ENCODE assay signal across 17 mouse cellular contexts in the genomic region with DNA sequence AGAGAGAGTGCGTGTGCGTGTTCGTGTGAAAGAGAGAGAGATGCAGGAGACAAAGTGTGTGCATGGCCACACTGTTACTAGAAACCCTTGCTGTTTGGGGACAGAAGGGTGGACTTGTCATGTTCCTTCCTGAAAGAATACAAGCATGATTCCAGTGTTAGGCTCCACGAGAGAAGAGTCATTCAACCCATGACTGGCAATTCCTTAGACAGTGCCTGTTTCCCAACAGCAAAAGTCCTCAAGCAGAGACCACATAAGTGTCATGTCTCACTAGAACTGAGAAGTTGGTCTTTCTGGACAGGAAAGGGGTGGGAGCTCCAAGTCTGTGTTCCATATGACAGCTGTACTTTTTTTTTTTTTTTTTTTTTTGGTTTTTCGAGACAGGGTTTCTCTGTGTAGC. TPM values are rescaled to one million over a fixed set of nuclear protein-coding genes. Genes with fewer than 3 reads are reported as not detected.
DNase-seq lines count a peak whose midpoint lies in the region; ATAC-seq and TF ChIP-seq lines count a peak whose summit lies in the region.
"Had no signal": no experiment of that assay in that cellular context is flagged by ENCODE, and none has a peak within 500 bp of the region (broad histone marks: within the 10 kb centered on the region; RNA-seq: fewer than 3 reads in every experiment).

No protein-coding gene starts in this region.

- no peak overlapping the region for H3K27ac ChIP-seq in lung, postnatal 0 days (ENCODE audit: low read length)
- H3K27ac ChIP-seq in brown adipose tissue, adult 24 weeks (replicated peaks; ENCODE audit: low read depth, low read length) = peak overlapping the region; percentile 10; the same call in 1 of the 2 replicates
- peak overlapping the region; percentile 38 for H3K27ac ChIP-seq in macrophage
- H3K27ac ChIP-seq: embryonic facial prominence, embryonic 10.5 days; hindbrain, embryonic 15.5 days had no signal

- 84% methylated on average over 4 of the region's 5 CpGs for WGBS in lung, postnatal 0 days
- WGBS in macrophage (ENCODE audit: missing documents) = 70% methylated on average over 4 of the region's 5 CpGs

- peak; percentile 25; the same call in 1 of the 2 replicates for ATAC-seq in lung, postnatal 0 days
- ATAC-seq in monocyte, adult 5-6 weeks (replicated peaks; ENCODE audit: insufficient number of reproducible peaks, low FRiP score, low TSS enrichment, poor library complexity, severe bottlenecking) = peak; percentile 51
- ATAC-seq: forebrain, embryonic 14.5 days had no signal

- H3K9me3 ChIP-seq in lung, postnatal 0 days (ENCODE audit: low read length) = no peaks in the 10 kb centered on the region
- H3K9me3 ChIP-seq: embryonic facial prominence, embryonic 10.5 days; heart, embryonic 12.5 days; hindbrain, embryonic 15.5 days had no signal

- no peak overlapping the region for H3K4me3 ChIP-seq in lung, postnatal 0 days (ENCODE audit: low read depth, low read length)
- no peak overlapping the region for H3K4me3 ChIP-seq in brown adipose tissue, adult 24 weeks (ENCODE audit: insufficient read depth, low read depth, low read length)
- H3K4me3 ChIP-seq in macrophage (ENCODE audit: inconsistent target) = no peak overlapping the region
- H3K4me3 ChIP-seq: embryonic facial prominence, embryonic 10.5 days; heart, embryonic 12.5 days; hindbrain, embryonic 15.5 days had no signal

- H3K36me3 ChIP-seq in lung, postnatal 0 days (ENCODE audit: insufficient read depth, low read length) = no peaks in the 10 kb centered on the region
- H3K36me3 ChIP-seq in macrophage (ENCODE audit: inconsistent target) = peaks cover 36% of the 10 kb centered on the region
- H3K36me3 ChIP-seq: embryonic facial prominence, embryonic 10.5 days; heart, embryonic 12.5 days; hindbrain, embryonic 15.5 days had no signal

- no peaks in the 10 kb centered on the region for H3K27me3 ChIP-seq in lung, postnatal 0 days (replicated peaks; ENCODE audit: insufficient read depth, low read length)
- H3K27me3 ChIP-seq: heart, embryonic 12.5 days; hindbrain, embryonic 15.5 days had no signal

- peaks cover 17% of the 10 kb centered on the region; the same call in 1 of the 2 replicates for H3K4me1 ChIP-seq in lung, postnatal 0 days (ENCODE audit: insufficient read depth, low read depth, low read length)
- peaks cover 47% of the 10 kb centered on the region for H3K4me1 ChIP-seq in brown adipose tissue, adult 24 weeks (ENCODE audit: control insufficient read depth, insufficient read depth, insufficient read length, low read length)

- H3K79me2 ChIP-seq in macrophage (ENCODE audit: inconsistent target) = peaks cover 100% of the 10 kb centered on the region

- DNase-seq in lung, postnatal 0 days (ENCODE audit: low spot score) = peak; percentile 46
- no peak for DNase-seq in lung, postnatal 10 days
- DNase-seq in urinary bladder, postnatal 14 days (ENCODE audit: low spot score) = no peak
- DNase-seq in lung, postnatal 36 days = no peak
- DNase-seq: adrenal gland, adult 2 months; adrenal gland, postnatal 25 days; cerebellum, adult 11-12 months; cerebellum, adult 9-10 months; cerebellum, postnatal 25 days; gastrocnemius, postnatal 10 days had no signal

- no peak overlapping the region for H3K4me2 ChIP-seq in lung, postnatal 0 days (replicated peaks; ENCODE audit: low read depth, low read length)
- H3K4me2 ChIP-seq: heart, embryonic 12.5 days; hindbrain, embryonic 15.5 days had no signal

- no peak overlapping the region for H3K9ac ChIP-seq in lung, postnatal 0 days (replicated peaks; ENCODE audit: low read depth)
- H3K9ac ChIP-seq: heart, embryonic 12.5 days; hindbrain, embryonic 15.5 days had no signal

- TF ChIP-seq EP300 in lung, postnatal 0 days (IDR thresholded peaks at IDR 0.05) = no peak

- no peak for TF ChIP-seq CTCF in lung, postnatal 0 days (IDR thresholded peaks at IDR 0.05)

RNA-seq across cellular contexts. Expression of gene Abca1, which starts 10.1 kb away (rescaled TPM):
- polyA plus RNA-seq in lung, postnatal 0 days (2015; fragmentation: Nextera tagmentation; extraction: Ambion mirVana) = 3.7 and 4.6 TPM in 2 replicates
- polyA plus RNA-seq in brown adipose tissue, adult 24 weeks (2012; ENCODE audit: insufficient read depth, insufficient read length, missing spikeins) = 21.5 and 22.3 TPM in 2 replicates
- 1,000 to 10,000 TPM in 8 of 26 experiments, 100 to 1,000 TPM in 18; 205 to 2,656 (median 727) TPM for total RNA-seq in macrophage (2018; cell fraction: chromatin; rRNA removed)
- 100 to 1,000 TPM; 160 to 731 (median 322) TPM for total RNA-seq in macrophage (2018; cell fraction: cytosol; rRNA removed)
- total RNA-seq in macrophage (2018; cell fraction: nucleus; rRNA removed) = 1,000 to 10,000 TPM in 2 of 26 experiments, 100 to 1,000 TPM in 24; 291 to 1,224 (median 585) TPM
- polyA plus RNA-seq in macrophage (2018) = 100 to 236 TPM (median 160 TPM) in 3 replicates
- 21.5 to 30.2 TPM (median 25.1 TPM) in 3 replicates for total RNA-seq in monocyte, adult 5-6 weeks (2017)
